Mouse (Mus musculus): ENCODE measurements around the gene Ntrk2.

DNA sequence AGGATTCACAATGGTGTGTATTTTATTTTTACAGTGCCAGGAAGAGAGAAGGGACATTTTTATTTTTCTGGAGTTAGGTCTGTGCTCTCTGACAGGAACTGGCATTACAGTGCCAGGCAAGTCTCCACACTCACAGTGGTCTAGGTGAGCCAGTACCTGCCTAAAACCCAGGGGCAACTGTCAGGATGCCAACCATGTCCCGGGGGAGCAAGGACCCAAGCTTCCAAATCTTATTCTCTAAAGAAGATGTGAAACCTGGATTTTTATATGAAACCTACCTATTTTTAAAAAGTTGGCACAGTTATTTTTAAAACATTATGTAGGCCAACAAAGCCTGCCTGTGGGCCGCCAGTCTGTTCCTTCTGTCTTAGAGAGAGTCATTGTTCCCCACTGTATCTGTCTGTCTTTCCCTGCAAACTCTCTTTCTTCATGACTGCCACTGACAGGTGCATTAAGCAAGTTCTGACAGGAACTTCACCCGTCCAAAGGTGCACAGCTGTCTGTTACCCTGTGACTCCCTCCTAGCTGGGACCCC is 128.3 kb downstream of the Ntrk2 start:
- TF ChIP-seq CTCF (IDR thresholded peaks at IDR 0.05; ENCODE audit: low read depth) (no peak), EP300 (IDR thresholded peaks at IDR 0.05; ENCODE audit: low read depth) (no peak)

Data from heart, postnatal 0 days (tissue).